ENCODE assay signal across 9 mouse cellular contexts in genomic region chr11:70433569-70433943, GRCm38 (mm10). TPM values are rescaled to one million over a fixed set of nuclear protein-coding genes. Genes with fewer than 3 reads are reported as not detected.
DNase-seq lines count a peak whose midpoint lies in the region; ATAC-seq and TF ChIP-seq lines count a peak whose summit lies in the region.
"Had no signal": no experiment of that assay in that cellular context is flagged by ENCODE, and none has a peak within 500 bp of the region (broad histone marks: within the 10 kb centered on the region; RNA-seq: fewer than 3 reads in every experiment).

No protein-coding gene starts in this region.

- no peak for TF ChIP-seq POLR2A in bone marrow, adult 2 months (IDR thresholded peaks at IDR 0.05; ENCODE audit: borderline replicate concordance, control insufficient read depth, low read depth, low read length)

- ATAC-seq in hematopoietic stem cell, adult 5-6 weeks (replicated peaks in 1 of 2; ENCODE audit: insufficient read depth in 1 of 2, low FRiP score in 2 of 2, low TSS enrichment in 1 of 2, low read depth in 1 of 2, poor library complexity in 2 of 2, severe bottlenecking in 2 of 2), result peak; percentile 0 to 1; a peak in 1 of 4 replicates
- ATAC-seq: Patski had no signal

- H3K27ac ChIP-seq in bone marrow, adult 2 months (ENCODE audit: control insufficient read depth, insufficient read depth, low read depth, low read length, poor library complexity), result peak overlapping the region; percentile 94
- H3K27ac ChIP-seq in midbrain, embryonic 10.5 days (replicated peaks), result 0 out of 2 replicates have a peak overlapping the region, but pooled peaks have one; percentile 38

- no peaks in the 10 kb centered on the region; the same call in 1 of the 2 replicates for H3K4me1 ChIP-seq in bone marrow, adult 2 months (ENCODE audit: control insufficient read depth, insufficient read depth, low read length)
- peaks cover 46% of the 10 kb centered on the region for H3K4me1 ChIP-seq in midbrain, embryonic 10.5 days

- H3K36me3 ChIP-seq in midbrain, embryonic 10.5 days, result peaks cover 32% of the 10 kb centered on the region

- H3K9me3 ChIP-seq in midbrain, embryonic 10.5 days (replicated peaks), result no peaks in the 10 kb centered on the region

- no peak for TF ChIP-seq CTCF in bone marrow, adult 2 months (IDR thresholded peaks at IDR 0.05; ENCODE audit: control insufficient read depth, insufficient read depth, low read length)

- intact Hi-C loops in heart, postnatal 14 days (cut with DNase I), result loop anchor here (2.0 to 10.0 kb wide), 4 partner anchors 17 to 324 kb away; partner anchors contain the start of genes Med11 and Tm4sf5

- DNase-seq in heart, adult 9 months (ENCODE audit: low spot score in 2 of 2), result peak; percentile 35 to 62
- DNase-seq in heart, postnatal 14 days, result no peak
- no peak for DNase-seq in midbrain, embryonic 10.5 days (ENCODE audit: low spot score)
- no peak for DNase-seq in frontal cortex, postnatal 36 days (ENCODE audit: low spot score in 2 of 2)
- DNase-seq in embryo, embryonic 10 days (ENCODE audit: low spot score), result no peak
- DNase-seq in spleen, adult 12 weeks (ENCODE audit: low spot score), result no peak

- WGBS in bone marrow, adult 2 months, result 8% methylated on average over 1 of the region's 1 CpGs
- 87% methylated on average over 1 of the region's 1 CpGs for WGBS in midbrain, embryonic 10.5 days

- peak overlapping the region; percentile 70 for H3K4me3 ChIP-seq in bone marrow, adult 2 months (replicated peaks; ENCODE audit: control insufficient read depth, low read depth, low read length)
- H3K4me3 ChIP-seq in midbrain, embryonic 10.5 days, result peak overlapping the region; percentile 88

- H3K27me3 ChIP-seq in midbrain, embryonic 10.5 days (ENCODE audit: low read depth, poor library complexity, severe bottlenecking), result no peaks in the 10 kb centered on the region

RNA-seq across cellular contexts. Expression of gene Arrb2, which starts 1.1 kb away (rescaled TPM):
- 10 to 100 TPM; 13.8 to 17.0 TPM for total RNA-seq in heart, postnatal 14 days (2021)
- 201 and 438 TPM in 2 replicates for polyA plus RNA-seq in bone marrow, adult 2 months (2011; ENCODE audit: insufficient read depth, insufficient read length, low replicate concordance, missing spikeins)
- 43.3 and 68.7 TPM in 2 replicates for total RNA-seq in hematopoietic stem cell, adult 5-6 weeks (2017)
- polyA plus RNA-seq in midbrain, embryonic 10.5 days (2016; fragmentation: Nextera tagmentation; extraction: Ambion mirVana), result 28.3 and 37.4 TPM in 2 replicates

RNA-seq across cellular contexts. Expression of gene Med11, which starts 18.2 kb away (rescaled TPM):
- 1 to 10 TPM; 7.3 to 8.5 TPM for total RNA-seq in heart, postnatal 14 days (2021)
- polyA plus RNA-seq in bone marrow, adult 2 months (2011; ENCODE audit: insufficient read depth, insufficient read length, low replicate concordance, missing spikeins), result 8.3 and 16.1 TPM in 2 replicates
- 38.1 and 40.7 TPM in 2 replicates for total RNA-seq in hematopoietic stem cell, adult 5-6 weeks (2017)
- 39.7 and 44.6 TPM in 2 replicates for polyA plus RNA-seq in midbrain, embryonic 10.5 days (2016; fragmentation: Nextera tagmentation; extraction: Ambion mirVana)

RNA-seq across cellular contexts. Expression of gene Pelp1, which starts 23.7 kb away (rescaled TPM):
- 10 to 100 TPM; 19.8 to 22.9 TPM for total RNA-seq in heart, postnatal 14 days (2021)
- polyA plus RNA-seq in bone marrow, adult 2 months (2011; ENCODE audit: insufficient read depth, insufficient read length, low replicate concordance, missing spikeins), result 13.9 and 22.7 TPM in 2 replicates
- total RNA-seq in hematopoietic stem cell, adult 5-6 weeks (2017), result 8.8 and 9.8 TPM in 2 replicates
- polyA plus RNA-seq in midbrain, embryonic 10.5 days (2016; fragmentation: Nextera tagmentation; extraction: Ambion mirVana), result 52.2 and 53.2 TPM in 2 replicates

RNA-seq across cellular contexts. Expression of gene Zmynd15, which starts 25.7 kb away (rescaled TPM):
- 1 to 10 TPM; 2.9 to 4.7 TPM for total RNA-seq in heart, postnatal 14 days (2021)
- 0.66 and 1.5 TPM in 2 replicates for polyA plus RNA-seq in bone marrow, adult 2 months (2011; ENCODE audit: insufficient read depth, insufficient read length, low replicate concordance, missing spikeins)
- 0.35 TPM in 1 of 2 replicates, not detected in the other for total RNA-seq in hematopoietic stem cell, adult 5-6 weeks (2017)
- polyA plus RNA-seq in midbrain, embryonic 10.5 days (2016; fragmentation: Nextera tagmentation; extraction: Ambion mirVana), result 0.14 and 0.40 TPM in 2 replicates

RNA-seq across cellular contexts. Expression of gene Cxcl16, which starts 26.2 kb away (rescaled TPM):
- 1 to 10 TPM; 7.3 to 9.5 TPM for total RNA-seq in heart, postnatal 14 days (2021)
- 0.59 and 3.2 TPM in 2 replicates for polyA plus RNA-seq in bone marrow, adult 2 months (2011; ENCODE audit: insufficient read depth, insufficient read length, low replicate concordance, missing spikeins)
- 1.8 TPM in 1 of 2 replicates, not detected in the other for total RNA-seq in hematopoietic stem cell, adult 5-6 weeks (2017)
- polyA plus RNA-seq in midbrain, embryonic 10.5 days (2016; fragmentation: Nextera tagmentation; extraction: Ambion mirVana), result 0.46 and 0.63 TPM in 2 replicates

Comparison
In these comparisons a context has a peak if more than half of its experiments do, and no peak if none do; other contexts are left out.
1. DNase-seq: peak in heart, adult 9 months (2 of 2); none in heart, postnatal 14 days (0 of 2), midbrain, embryonic 10.5 days (single experiment), frontal cortex, postnatal 36 days (0 of 2), embryo, embryonic 10 days (single experiment) and spleen, adult 12 weeks (single experiment).